Mouse (Mus musculus): Measurements from ENCODE around the gene Hpn.

Gene Hpn

DNA sequence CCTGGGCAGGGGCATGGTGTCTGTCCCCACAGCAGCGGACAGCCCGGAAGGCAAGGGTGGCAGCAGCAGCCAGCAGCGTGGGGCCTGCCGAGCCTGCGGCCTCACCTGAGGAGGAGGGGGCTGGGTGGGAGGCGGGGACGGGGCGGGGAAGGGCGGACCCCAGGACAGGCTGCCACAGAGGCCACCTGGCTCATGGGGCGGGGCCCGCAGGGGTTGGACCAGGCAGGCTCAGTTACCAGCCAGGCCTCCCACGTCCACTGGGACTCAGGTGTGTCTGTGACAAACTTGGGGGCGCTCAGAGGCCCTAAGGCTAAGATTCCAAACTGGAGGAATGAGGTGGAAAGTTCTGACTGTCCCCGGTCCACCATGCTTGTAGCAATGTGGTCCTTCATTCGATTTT is at the start of gene Hpn:
Hpn (minus strand) TSS at position 109 of the 400 bp plus-strand sequence.
- no peak for DNase-seq (ENCODE audit: low read depth, low spot score)

DNA sequence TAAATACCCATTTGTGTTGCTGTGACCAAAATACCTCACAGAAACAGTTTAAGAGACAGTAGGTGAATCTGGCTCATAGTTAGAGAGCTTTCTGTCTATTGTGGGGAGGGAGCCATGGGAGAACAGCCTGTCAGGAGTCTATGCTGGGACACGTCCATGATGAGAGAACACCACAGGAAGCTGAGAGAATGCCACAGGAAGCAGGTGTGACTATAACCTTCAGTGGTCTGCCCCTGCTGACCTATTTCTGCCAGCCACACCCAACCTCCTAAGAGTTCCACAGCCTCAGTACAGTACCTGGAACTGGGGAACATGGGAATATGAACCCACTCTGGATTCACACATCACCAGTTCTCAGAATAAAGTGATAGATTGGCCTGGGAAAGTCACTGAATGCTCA is 49.7 kb upstream of the Hpn start:
- DNase-seq (ENCODE audit: low read depth, low spot score) = no peak

DNA sequence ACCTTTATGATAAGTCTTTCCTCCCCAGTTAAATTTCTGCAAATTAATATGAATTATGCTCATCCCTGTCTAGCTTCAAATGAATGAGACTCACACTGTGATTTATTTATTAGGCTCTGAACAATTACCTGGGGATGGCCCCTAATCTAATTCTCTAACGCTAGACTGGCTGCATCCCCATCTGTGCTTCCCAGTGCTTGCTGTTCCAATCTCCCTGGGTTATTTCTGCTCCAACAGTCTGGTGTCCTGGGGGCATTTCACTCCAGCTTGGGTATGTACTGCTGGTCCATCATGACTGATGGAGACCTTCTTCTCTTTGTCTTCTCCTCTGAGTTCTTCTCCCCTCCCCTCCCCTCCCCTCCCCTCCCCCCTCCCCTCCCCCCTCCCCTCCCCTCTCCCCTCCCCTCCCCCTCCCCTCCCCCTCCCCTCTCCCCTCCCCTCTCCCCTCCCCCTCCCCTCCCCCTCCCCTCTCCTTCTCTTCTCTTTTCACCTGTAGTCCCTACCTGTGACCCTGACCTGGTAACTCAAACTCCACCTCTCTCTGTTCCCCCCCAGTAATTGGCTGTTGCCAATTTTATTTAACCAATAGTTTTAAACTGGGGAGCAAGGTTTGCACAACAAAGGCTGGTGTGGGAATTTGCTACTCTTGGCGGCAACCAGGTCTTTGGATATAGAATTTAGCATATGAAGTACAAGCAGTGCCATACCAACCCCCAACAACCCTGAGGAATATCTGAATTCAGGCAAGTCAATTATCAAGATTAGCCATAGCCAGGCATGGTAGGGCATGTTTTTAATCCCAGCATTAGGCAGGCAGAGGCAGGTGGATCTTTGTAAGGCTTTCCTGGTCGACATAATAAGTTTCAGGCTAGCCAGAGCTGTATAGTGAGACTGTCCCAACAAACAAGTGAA is 48.8 kb upstream of the Hpn start:
- DNase-seq (ENCODE audit: low read depth, low spot score) = no peak

DNA sequence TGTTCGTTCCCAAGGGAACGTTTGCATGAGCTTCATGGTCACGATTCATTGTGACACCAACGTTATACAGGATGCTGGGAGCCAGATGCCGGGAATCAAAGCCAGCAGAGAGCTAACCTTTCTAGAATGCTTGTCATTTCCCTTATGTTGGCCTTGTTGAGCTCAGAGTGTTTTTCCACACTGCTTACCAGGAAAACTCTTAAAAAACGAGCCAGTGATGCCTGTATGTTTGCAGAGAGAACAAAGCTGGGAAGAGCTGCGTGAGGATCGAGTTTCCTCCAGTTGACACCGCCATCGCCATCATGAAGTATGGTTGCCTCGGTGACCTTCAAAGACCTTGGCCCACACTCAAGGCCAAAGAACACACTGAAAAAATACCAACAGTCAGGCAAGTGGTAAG is 47.2 kb upstream of the Hpn start:
- DNase-seq (ENCODE audit: low read depth, low spot score) = no peak

DNA sequence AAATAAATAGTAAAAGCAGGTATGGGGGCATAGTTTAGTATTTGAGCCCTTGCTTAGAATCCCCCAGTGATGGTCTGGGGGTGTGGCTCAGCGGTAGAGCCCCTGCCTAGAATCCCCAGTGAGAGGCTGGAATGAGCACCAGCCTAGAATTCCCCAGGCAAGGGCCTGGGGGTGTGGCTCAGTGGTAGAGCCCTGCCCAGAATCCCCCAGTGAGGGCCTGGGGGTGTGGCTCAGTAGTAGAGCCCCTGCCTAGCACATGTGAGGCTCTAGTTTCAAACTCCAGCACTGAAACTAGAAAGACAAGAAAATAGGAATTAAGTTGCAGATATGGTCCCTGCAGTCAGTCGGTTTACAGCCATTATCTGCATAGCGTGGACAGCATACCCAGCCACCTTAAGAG is 46.7 kb upstream of the Hpn start:
- DNase-seq (ENCODE audit: low read depth, low spot score) = no peak

DNA sequence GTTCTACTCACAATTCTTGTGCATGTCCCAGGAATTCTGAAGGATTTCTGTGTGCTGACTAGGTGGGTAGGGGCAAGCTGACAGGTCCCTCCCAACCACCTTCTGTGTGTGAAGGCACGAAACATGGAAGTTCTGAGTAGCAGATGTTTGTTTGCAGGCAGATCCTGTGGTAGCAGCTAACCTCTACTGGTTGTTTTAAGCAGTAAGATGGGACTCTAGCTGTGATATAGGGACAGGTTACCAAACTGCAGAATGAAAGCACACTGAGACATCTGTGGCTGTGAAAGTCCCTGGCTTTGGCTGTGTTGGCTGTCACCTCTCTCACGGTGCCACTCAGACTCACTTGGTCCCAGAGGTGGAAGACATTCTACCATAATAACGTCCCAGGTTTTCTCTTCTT is 46.2 kb upstream of the Hpn start:
- no peak for DNase-seq (ENCODE audit: low read depth, low spot score)

DNA sequence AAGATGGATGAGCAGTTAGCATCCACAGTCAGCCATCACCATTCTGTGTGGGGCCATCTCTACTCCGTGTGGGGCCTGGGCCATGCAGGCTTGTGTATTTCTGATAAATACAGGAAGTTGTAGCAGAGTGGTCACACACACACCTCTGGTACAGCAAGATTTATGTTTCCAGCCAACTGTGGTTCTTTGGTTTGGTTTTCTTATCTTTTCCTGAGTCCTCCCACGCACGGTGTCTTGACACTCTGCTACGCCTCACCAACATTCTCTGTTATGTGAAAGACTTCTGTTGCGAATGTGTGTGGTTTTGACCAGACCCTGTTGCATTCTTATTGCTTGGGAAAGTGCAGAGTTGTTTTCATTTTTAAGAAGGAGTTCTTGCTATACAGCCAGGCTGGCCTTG is 45.7 kb upstream of the Hpn start:
- no peak for DNase-seq (ENCODE audit: low read depth, low spot score)

DNA sequence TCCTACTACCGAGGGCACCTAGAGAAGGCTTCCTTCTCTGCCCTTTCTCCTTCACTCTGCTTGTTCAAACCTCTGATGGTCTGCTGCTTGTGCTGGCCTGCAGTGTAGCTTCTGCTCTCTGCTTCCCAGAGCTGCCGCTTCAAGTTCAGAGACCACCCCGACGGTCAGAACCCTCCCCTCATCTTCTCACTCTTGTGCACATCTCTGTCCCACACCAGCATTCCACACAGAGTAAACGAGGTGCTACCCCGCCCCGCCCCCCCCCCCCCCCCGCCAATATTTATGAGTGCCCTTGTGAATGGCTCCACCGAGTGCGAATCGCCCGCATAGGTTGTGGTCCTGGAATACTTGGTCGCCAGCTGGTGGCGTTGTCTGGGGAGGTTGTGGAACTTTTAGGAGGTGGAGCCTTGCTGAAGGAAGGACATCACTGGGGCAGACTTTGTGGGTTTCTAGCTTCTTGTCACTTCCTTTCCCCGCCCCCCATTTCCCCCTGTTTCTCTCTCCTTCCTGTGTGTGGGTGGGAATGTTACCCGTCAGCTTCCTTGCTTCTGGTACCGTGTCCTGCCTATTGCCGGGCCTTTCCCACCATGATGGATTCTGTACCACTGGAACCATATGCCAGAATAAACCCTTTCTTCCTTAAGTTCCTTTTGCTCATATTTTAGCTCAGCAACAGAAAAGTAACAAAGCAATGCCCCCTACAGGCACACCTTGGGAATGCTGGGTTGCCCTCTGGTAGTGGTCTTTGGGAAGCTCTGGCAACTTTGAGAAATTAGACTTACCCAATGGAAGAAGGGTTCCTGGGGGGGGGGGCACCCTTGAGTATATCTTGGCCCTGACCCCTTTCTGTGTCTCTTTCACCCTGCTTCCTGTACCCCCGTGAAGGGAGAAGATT is 41.2 kb upstream of the Hpn start:
- DNase-seq (ENCODE audit: low read depth, low spot score) = no peak

DNA sequence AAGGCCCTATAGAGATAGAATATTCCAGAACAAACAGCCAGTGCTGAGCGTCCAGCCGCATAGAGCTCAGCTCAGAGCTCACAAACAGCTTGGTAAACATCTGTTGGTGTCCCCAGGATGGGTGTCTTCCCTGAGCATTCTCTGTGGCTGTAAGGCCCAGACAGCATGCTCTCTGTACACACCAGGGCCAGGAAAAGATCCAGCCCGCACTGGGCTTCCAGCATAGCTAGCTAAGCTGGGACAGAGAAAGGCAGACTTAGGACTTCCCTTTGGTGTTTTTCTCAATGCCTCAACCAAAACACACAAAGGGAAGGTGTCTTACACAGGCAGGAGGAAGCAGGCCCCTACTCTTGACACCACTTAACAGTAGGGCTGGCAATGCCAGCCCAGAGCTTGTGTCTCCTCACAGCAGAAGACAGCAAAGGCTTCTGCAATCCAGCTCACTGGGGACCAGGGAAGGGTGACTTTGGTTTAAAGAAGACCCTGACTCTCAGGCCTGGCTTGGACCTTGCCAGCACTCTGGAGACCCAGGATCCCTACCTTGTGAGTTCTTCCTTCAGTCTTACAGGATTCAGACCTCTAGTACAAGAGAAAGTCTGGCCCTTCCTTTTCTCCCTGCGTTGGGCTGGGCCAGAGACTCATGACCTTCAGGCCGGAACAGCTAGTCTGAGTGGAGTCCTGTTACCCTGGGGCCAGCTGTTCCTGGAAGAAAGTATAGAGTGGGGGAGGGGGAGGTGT is 40.4 kb upstream of the Hpn start, which contains the start of gene Gramd1a:
Gramd1a (minus strand) TSS at position 601 of the 738 bp plus-strand sequence.
- DNase-seq (ENCODE audit: low read depth, low spot score) = no peak

DNA sequence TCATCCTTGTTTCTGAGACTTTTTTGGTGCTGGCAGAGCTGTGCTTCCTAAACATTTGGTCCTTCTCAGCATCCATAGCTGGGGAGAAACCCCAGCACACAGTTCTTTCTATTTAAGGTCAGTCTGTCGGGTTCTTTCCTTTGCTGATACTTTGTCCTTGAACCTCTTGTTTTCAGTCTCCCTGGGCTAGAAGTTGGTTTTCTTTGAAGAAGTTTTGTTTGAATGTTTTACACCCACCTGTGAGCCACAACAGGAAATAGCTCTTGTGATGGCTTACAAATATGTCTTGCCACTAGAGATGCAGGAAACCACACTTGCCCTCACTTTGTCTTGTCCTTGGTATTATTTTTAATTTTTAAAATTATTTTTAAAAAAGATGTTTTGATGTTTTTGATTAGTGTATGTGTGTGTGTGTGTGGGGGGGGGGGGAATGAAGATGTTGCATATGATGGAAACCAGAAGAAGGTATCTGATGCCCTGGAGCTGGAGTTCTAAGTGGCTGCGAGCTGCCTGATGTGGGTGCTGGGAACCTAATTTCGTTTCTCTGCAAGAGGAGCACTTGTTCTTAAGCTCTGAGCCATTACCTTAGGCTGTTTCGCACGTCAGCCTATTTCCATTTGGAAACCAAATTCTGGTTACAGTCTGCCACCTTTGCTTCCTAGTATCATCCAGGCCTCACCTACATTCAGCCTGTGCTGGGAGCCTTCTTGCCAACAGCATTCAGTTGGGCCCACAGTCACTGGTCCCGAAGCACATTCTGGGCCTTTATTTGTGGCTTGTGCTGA is 38.6 kb upstream of the Hpn start:
- no peak for DNase-seq (ENCODE audit: low read depth, low spot score)

DNA sequence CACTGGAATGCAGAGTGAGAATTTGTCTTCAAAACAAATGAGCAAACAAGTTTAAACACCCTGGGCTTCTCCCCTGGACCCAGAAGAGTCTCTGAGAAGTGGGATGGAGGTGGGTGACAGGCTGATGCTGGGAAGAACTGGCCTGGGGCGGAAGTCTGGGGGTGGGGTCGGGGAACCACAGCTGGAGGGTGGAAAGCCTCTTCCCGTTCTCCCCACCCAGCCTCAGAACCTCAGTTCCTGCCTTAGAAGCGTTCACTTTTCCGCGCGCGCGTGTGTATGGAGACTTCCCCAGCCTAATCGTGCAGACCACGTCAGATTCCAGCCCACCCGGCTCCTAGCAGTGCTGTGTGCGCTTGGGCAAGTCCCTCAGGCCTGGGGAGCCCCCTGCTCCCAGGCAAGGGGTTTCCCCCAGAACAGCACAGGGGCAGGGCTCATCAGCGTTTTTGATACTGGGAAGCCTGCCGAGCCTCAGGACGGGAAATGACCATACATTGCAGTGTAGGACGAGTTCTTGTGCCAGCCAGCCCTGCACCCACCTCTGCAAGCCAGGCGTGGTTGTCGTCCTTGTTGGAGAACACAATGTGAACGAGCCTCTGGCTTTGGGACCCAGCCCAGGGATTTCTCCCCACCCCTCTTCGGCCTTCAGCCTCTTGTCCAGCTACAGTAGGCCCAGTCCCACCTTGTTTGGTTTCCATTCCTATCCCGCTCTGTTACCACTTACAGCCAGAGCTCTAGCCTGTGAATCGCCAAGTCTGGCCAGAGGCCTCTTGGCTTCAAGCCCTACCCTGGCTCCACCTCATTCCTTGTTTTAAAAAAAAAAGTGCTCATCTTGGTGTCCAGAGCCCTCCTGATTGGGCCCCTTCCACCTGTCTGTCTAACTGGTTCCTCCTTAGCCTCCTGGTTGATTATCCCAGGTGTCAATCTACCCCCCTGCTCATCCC is 36.5 kb upstream of the Hpn start:
- DNase-seq (ENCODE audit: low read depth, low spot score) = no peak

DNA sequence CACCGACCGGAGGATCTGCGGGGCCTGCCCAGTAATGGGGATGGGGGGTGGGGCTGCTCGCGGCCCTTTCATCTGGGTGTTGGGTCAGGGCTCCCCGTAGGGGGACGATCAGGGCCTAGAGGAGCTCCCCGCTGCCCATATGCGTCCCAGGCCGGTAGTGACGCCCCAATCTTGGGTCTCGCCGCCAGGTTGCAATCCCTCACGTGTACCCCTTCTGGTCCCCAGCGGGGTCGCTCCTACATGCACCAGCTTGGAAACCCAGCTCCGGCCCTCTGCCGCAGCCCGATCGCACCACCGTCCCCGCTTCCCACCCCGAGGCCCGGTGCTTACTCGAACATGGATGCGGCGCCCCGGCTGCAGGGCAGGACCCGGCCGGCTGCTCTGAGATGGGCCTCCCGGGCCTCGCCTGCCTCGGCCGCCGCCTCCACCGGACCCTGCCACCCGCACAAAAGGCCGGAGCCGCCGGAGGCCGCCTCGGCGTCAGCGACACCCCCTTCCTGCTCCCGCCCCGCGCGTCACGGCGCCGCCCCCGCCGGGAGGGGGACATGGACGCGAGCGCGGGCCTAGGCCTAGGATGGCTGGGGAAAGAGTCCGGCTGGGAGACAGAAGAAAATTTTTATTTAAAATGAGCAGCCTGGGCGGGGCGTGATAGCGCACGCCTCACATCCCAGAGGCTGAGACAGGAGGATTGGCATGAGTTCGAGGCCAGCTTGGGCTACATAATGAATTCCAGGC is 35.6 kb upstream of the Hpn start:
- peak; percentile 62 for DNase-seq (ENCODE audit: low read depth, low spot score)

DNA sequence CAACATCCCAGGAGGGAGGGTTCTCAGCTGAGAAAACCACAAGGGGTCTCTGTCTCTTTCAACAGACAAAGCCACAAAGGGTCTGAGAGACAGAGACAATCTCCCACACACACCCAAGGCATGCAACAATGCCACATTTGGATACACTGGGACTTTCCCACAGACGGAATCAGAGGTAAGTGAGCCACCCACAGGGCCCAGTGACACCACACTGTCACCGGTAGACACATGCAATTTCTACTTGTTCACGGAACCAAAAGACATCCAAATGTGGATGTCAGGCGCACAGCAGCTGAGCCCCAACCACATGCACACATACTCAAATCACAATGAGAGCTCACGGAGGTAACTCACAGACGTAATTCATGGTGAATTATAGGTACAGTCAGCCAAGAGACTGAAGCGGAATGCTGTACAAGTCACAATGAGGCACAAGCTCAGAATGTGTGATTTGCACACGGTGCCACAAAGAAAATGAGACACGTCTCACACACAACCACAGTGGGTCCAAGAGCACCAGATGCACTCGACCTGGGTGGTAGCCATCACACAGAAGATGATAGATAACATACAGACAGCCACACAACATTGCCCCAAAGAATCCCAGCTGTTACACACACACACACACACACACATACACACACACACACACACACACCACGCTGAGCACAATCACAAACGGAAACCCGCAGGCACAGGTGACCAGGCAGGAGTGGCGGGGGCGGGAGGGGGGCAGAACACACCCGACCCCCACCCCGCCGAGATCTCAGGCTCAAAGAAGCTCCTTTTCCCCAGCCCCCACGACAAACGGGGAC is 34.9 kb upstream of the Hpn start:
- DNase-seq (ENCODE audit: low read depth, low spot score) = no peak

DNA sequence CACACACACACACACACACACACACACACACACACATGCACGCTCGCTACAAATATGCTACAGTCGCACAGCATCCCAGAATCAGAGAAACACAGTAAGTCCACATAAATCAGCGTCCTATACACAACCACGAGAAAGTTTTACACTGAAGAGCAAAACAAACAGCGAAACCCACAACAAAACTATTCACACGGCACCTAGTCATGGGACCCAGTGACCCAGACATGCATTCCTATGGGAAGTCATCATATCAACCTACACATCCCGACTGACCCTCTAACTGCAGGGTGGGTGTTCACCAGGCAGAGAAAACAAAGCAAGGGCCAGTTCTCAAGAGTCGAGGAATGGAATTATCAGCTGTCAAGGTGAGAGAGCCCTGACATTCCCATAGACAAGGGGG is 34.2 kb upstream of the Hpn start:
- DNase-seq (ENCODE audit: low read depth, low spot score) = no peak

DNA sequence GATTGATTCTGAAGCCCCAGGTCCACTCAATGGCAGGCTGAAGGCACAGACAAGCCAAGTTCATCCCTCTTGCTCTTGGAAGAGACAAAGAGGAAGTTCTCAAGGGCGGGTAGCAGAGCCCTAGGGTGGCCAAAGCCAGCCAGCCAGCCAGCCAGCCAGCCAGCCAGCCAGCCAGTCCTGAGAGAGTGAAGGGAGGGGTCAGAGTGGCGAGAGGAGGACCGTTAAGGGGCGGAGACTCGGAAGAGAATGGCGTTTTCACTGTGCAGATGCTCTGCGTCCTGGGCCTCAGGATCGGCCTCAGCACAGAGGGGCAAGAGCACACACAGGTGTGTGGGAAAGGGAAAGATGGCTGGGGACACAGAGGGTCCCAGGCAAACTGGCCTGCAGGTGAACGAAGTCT is 33.7 kb upstream of the Hpn start:
- no peak for DNase-seq (ENCODE audit: low read depth, low spot score)

DNA sequence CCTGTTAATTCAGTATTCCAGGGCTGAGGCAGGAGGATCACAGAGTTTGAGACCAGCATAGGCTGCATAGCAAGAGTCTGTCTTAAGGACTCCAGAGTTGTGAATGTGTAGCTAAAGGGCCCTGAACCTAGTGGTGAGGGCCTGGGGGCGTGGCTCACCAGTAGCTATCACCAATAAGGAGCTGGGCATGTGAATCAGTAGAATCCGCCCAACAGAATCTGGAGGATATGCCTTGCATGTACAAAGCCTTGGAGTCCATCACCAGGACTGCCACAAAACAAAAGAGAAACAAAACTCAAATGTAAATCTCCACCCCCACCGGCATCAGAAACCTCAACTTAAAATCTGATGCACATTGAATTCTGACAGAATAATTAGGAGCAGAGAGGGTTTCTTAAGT is 33.0 kb upstream of the Hpn start:
- DNase-seq (ENCODE audit: low read depth, low spot score) = no peak

DNA sequence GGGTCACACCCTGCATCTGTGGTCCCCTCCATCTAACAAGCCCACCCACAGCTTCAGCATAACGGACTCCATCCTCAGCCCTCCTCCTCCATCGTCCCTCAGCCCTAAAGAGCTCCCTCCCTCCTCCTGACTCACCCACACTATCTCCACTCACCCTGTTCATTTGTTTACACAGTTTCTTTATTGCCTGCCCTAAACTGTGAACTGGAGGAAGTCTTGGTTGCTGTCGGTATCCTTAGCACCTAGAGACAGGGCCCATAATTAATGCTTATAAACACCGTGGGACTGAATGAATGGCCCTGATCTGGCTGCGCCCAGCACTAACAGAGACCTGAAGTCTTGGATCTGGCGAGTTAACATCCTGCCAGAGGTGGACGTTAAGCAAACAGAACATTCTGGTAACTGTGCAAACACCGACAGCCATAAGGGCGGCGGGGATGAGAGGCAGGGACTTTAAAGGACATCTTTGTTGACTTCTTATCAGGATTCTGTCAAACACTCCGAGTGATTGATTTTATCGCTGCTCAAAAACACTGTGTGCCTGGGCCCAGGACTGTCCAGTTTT is 30.6 kb upstream of the Hpn start:
- DNase-seq (ENCODE audit: low read depth, low spot score) = no peak

DNA sequence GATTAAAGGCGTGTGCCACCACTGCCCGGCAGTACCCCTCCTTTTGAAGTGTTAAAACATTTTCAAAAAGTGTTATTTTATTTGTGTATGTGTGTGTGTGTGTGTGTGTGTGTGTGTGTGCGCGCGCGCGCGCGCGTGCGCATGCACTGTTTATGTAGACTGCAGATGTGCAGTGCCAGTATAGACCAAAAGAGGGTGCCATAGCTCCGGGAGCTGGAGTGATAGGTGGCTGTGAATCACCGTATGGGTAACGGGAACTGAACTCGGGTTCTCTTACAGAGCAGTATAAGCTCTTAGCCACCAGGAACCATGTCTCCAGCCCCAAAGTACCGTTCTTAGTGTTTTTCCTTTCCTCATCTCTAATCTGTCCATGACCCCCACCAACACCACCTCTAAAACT is 29.8 kb upstream of the Hpn start:
- DNase-seq (ENCODE audit: low read depth, low spot score) = no peak
